ENCODE assay signal across 15 mouse cellular contexts in genomic region chr11:89914577-89914976, GRCm38 (mm10).
"Had no signal": no experiment of that assay in that cellular context is flagged by ENCODE, and none has a peak within 500 bp of the region (broad histone marks: within the 10 kb centered on the region; RNA-seq: fewer than 3 reads in every experiment).

No protein-coding gene starts in this region.

- H3K27me3 ChIP-seq: limb, embryonic 13.5 days had no signal

- DNase-seq: kidney, adult 18-20 months; kidney, postnatal 10 days; kidney, postnatal 36 days; lung, adult 2 months; lung, postnatal 14 days; lung, postnatal 4 days; midbrain, embryonic 14.5 days; thymus, adult 18-20 months; thymus, postnatal 36 days had no signal

- ATAC-seq: inflammation-experienced regulatory T-cells, adult 6 months had no signal

- H3K9ac ChIP-seq: limb, embryonic 13.5 days; liver, embryonic 15.5 days had no signal

- H3K4me3 ChIP-seq: limb, embryonic 10.5 days; limb, embryonic 13.5 days; liver, embryonic 15.5 days had no signal

- H3K9me3 ChIP-seq: limb, embryonic 10.5 days; limb, embryonic 13.5 days; liver, embryonic 15.5 days had no signal

- H3K4me2 ChIP-seq: limb, embryonic 13.5 days; liver, embryonic 11.5 days; liver, embryonic 15.5 days; midbrain, embryonic 11.5 days had no signal

- H3K4me1 ChIP-seq: limb, embryonic 10.5 days; limb, embryonic 13.5 days; liver, embryonic 15.5 days had no signal

- H3K27ac ChIP-seq: limb, embryonic 10.5 days; limb, embryonic 13.5 days; liver, embryonic 15.5 days had no signal

- H3K36me3 ChIP-seq: limb, embryonic 10.5 days; limb, embryonic 13.5 days; liver, embryonic 15.5 days had no signal
